ENCODE assay signal across 8 mouse cellular contexts in genomic region chr10:39370786-39371221, GRCm38 (mm10). TPM values are rescaled to one million over a fixed set of nuclear protein-coding genes. Genes with fewer than 3 reads are reported as not detected.
A peak's percentile ranks its signal among the peaks of the same experiment; 100 is the strongest.
DNase-seq lines count a peak whose midpoint lies in the region; ATAC-seq and TF ChIP-seq lines count a peak whose summit lies in the region.

No protein-coding gene starts in this region.

- peak overlapping the region; percentile 81 for H3K4me2 ChIP-seq in lung, embryonic 14.5 days
- H3K4me2 ChIP-seq in intestine, embryonic 16.5 days (ENCODE audit: low read depth, low read length): peak overlapping the region; percentile 81

- WGBS in lung, embryonic 14.5 days: 6% methylated on average over 8 of the region's 8 CpGs
- 9% methylated on average over 8 of the region's 8 CpGs for WGBS in bone marrow, adult 2 months
- 4% methylated on average over 8 of the region's 8 CpGs for WGBS in forebrain, embryonic 10.5 days
- 3% methylated on average over 8 of the region's 8 CpGs for WGBS in intestine, embryonic 16.5 days
- 26% methylated on average over 8 of the region's 8 CpGs for WGBS in macrophage (ENCODE audit: missing documents)

- H3K4me3 ChIP-seq in lung, embryonic 14.5 days (ENCODE audit: low read depth, low read length): peak overlapping the region; percentile 92
- H3K4me3 ChIP-seq in bone marrow, adult 2 months (replicated peaks; ENCODE audit: control insufficient read depth, low read depth, low read length): peak overlapping the region; percentile 58
- H3K4me3 ChIP-seq in forebrain, embryonic 10.5 days: peak overlapping the region; percentile 85
- H3K4me3 ChIP-seq in intestine, embryonic 16.5 days (ENCODE audit: low read length): peak overlapping the region; percentile 92
- H3K4me3 ChIP-seq in macrophage (ENCODE audit: inconsistent target): peak overlapping the region; percentile 30

- peak; percentile 58 for DNase-seq in lung, embryonic 14.5 days
- DNase-seq in lung, postnatal 14 days: no peak
- DNase-seq in forebrain, embryonic 10.5 days (ENCODE audit: extremely low spot score, low spot score): peak; percentile 45
- DNase-seq in thymus, adult 18-20 months: peak; percentile 16 to 37

- H3K4me1 ChIP-seq in lung, embryonic 14.5 days (ENCODE audit: insufficient read depth): peaks cover 3% of the 10 kb centered on the region; the same call in 1 of the 2 replicates
- H3K4me1 ChIP-seq in bone marrow, adult 2 months (ENCODE audit: control insufficient read depth, insufficient read depth, low read length): peaks cover 1% of the 10 kb centered on the region; the same call in 1 of the 2 replicates
- peaks cover 49% of the 10 kb centered on the region for H3K4me1 ChIP-seq in forebrain, embryonic 10.5 days
- H3K4me1 ChIP-seq in intestine, embryonic 16.5 days (ENCODE audit: control insufficient read depth, insufficient read depth, low read length): peaks cover 15% of the 10 kb centered on the region

- ATAC-seq in lung, embryonic 14.5 days (ENCODE audit: insufficient read depth): peak; percentile 1; the same call in 1 of the 2 replicates
- peak; percentile 52 for ATAC-seq in intestine, embryonic 16.5 days
- ATAC-seq in inflammation-experienced regulatory T-cells, adult 6 months: no peak

- peaks cover 46% of the 10 kb centered on the region for H3K79me2 ChIP-seq in macrophage (ENCODE audit: inconsistent target)

- peak overlapping the region; percentile 52; the same call in 1 of the 2 replicates for H3K27ac ChIP-seq in lung, embryonic 14.5 days (ENCODE audit: low read depth)
- H3K27ac ChIP-seq in bone marrow, adult 2 months (ENCODE audit: control insufficient read depth, insufficient read depth, low read depth, low read length, poor library complexity): no peak overlapping the region
- H3K27ac ChIP-seq in forebrain, embryonic 10.5 days: peak overlapping the region; percentile 96
- peak overlapping the region; percentile 89 for H3K27ac ChIP-seq in intestine, embryonic 16.5 days (ENCODE audit: low read length)
- H3K27ac ChIP-seq in macrophage: no peak overlapping the region

- no peaks in the 10 kb centered on the region for H3K27me3 ChIP-seq in lung, embryonic 14.5 days (ENCODE audit: insufficient read depth, low read length)
- H3K27me3 ChIP-seq in forebrain, embryonic 10.5 days (ENCODE audit: poor library complexity, severe bottlenecking): peaks cover 16% of the 10 kb centered on the region
- H3K27me3 ChIP-seq in intestine, embryonic 16.5 days (replicated peaks; ENCODE audit: control insufficient read depth, insufficient read depth, low read length): no peaks in the 10 kb centered on the region

- H3K9ac ChIP-seq in lung, embryonic 14.5 days: peak overlapping the region; percentile 87
- peak overlapping the region; percentile 90 for H3K9ac ChIP-seq in intestine, embryonic 16.5 days (ENCODE audit: low read depth, low read length)

- TF ChIP-seq POLR2A in bone marrow, adult 2 months (IDR thresholded peaks at IDR 0.05; ENCODE audit: borderline replicate concordance, control insufficient read depth, low read depth, low read length): no peak

- TF ChIP-seq CTCF in lung, embryonic 14.5 days (IDR thresholded peaks at IDR 0.05; ENCODE audit: low read depth): no peak
- no peak for TF ChIP-seq CTCF in bone marrow, adult 2 months (IDR thresholded peaks at IDR 0.05; ENCODE audit: control insufficient read depth, insufficient read depth, low read length)

- H3K9me3 ChIP-seq in lung, embryonic 14.5 days (ENCODE audit: low read depth, low read length): no peaks in the 10 kb centered on the region
- H3K9me3 ChIP-seq in forebrain, embryonic 10.5 days: no peaks in the 10 kb centered on the region
- no peaks in the 10 kb centered on the region for H3K9me3 ChIP-seq in intestine, embryonic 16.5 days (ENCODE audit: control insufficient read depth, low read length)

- H3K36me3 ChIP-seq in lung, embryonic 14.5 days (ENCODE audit: insufficient read depth): no peaks in the 10 kb centered on the region
- H3K36me3 ChIP-seq in forebrain, embryonic 10.5 days (replicated peaks): no peaks in the 10 kb centered on the region
- H3K36me3 ChIP-seq in intestine, embryonic 16.5 days (ENCODE audit: control insufficient read depth, insufficient read depth, low read length): no peaks in the 10 kb centered on the region
- no peaks in the 10 kb centered on the region for H3K36me3 ChIP-seq in macrophage (ENCODE audit: inconsistent target)

RNA-seq across cellular contexts. Expression of gene Fyn, which starts 2.1 kb away (rescaled TPM):
- 27.8 and 30.3 TPM in 2 replicates for polyA plus RNA-seq in lung, embryonic 14.5 days (2014; fragmentation: Nextera tagmentation; extraction: Ambion mirVana)
- 17.0 and 32.3 TPM in 2 replicates for polyA plus RNA-seq in bone marrow, adult 2 months (2011; ENCODE audit: insufficient read depth, insufficient read length, low replicate concordance, missing spikeins)
- polyA plus RNA-seq in forebrain, embryonic 10.5 days (2016; fragmentation: Nextera tagmentation; extraction: Ambion mirVana): 20.5 and 21.4 TPM in 2 replicates
- polyA plus RNA-seq in intestine, embryonic 16.5 days (2015; fragmentation: Nextera tagmentation; extraction: Ambion mirVana): 14.5 and 16.1 TPM in 2 replicates
- total RNA-seq in macrophage (2018; cell fraction: chromatin; rRNA removed): 10 to 100 TPM in 25 of 26 experiments, 1 to 10 TPM in 1; 6.3 to 28.4 (median 18.4) TPM
- total RNA-seq in macrophage (2018; cell fraction: cytosol; rRNA removed): 10 to 100 TPM in 24 of 26 experiments, 1 to 10 TPM in 2; 9.9 to 18.1 (median 13.6) TPM
- 10 to 100 TPM in 25 of 26 experiments, 1 to 10 TPM in 1; 9.1 to 30.6 (median 14.2) TPM for total RNA-seq in macrophage (2018; cell fraction: nucleus; rRNA removed)
- polyA plus RNA-seq in macrophage (2018): 11.3 to 23.4 TPM (median 18.6 TPM) in 3 replicates
- 100 to 1,000 TPM; 100 to 133 (median 132) TPM for polyA plus RNA-seq in inflammation-experienced regulatory T-cells, adult 6 months (2017; shearing (Covaris generic))

Comparison
In these comparisons a context has a peak if more than half of its experiments do, and no peak if none do; other contexts are left out.
1. H3K27ac ChIP-seq: peak in lung, embryonic 14.5 days (single experiment), forebrain, embryonic 10.5 days (single experiment) and intestine, embryonic 16.5 days (single experiment); none in bone marrow, adult 2 months (single experiment) and macrophage (single experiment).
2. H3K4me3 ChIP-seq: peak in every context shown above with its lines; median percentile 92 in lung, embryonic 14.5 days; 92 in intestine, embryonic 16.5 days; 85 in forebrain, embryonic 10.5 days; 58 in bone marrow, adult 2 months; 30 in macrophage.